Mouse (Mus musculus) thymus, adult 2 months (tissue): ENCODE results near the gene Gm16513. TPM values are rescaled to one million over a fixed set of nuclear protein-coding genes. Genes with fewer than 3 reads are reported as not detected.
"Not testable (repeated sequence)": the region's sequence is repeated elsewhere in the genome, so short reads cannot be mapped to it uniquely, and the experiment has no call there.

Source experiments
- DNase-seq: peaks from one replicate; pipeline ENCODE4 v3.0.0; 2021
- H3K27ac ChIP-seq: fragments of 200-500 bp; 2 replicates; pipeline ENCODE4 v1.5.1; 2012; ENCODE audit warnings: low read length, control low read depth; ENCODE audit not compliant: control insufficient read depth, insufficient read depth
- H3K27me3 ChIP-seq: fragments of 200-500 bp; 2 replicates; pipeline ENCODE4 v1.6.1; 2012; ENCODE audit warnings: mild to moderate bottlenecking, low read length, moderate library complexity, mixed read lengths; ENCODE audit not compliant: control insufficient read depth, insufficient read depth
- H3K36me3 ChIP-seq: fragments of 200-500 bp; 2 replicates; pipeline ENCODE4 v1.6.1; 2012; ENCODE audit warnings: mild to moderate bottlenecking, low read length, moderate library complexity; ENCODE audit not compliant: control insufficient read depth, insufficient read depth
- H3K4me1 ChIP-seq: fragments of 200-500 bp; replicated peaks from 2 replicates; pipeline ENCODE4 v1.6.1; 2012; ENCODE audit warnings: low read length; ENCODE audit not compliant: control insufficient read depth, insufficient read depth
- H3K4me3 ChIP-seq: fragments of 200-500 bp; 2 replicates; pipeline ENCODE4 v1.5.1; 2012; ENCODE audit warnings: mild to moderate bottlenecking, low read length, control low read depth, moderate library complexity; ENCODE audit not compliant: control insufficient read depth, insufficient read depth
- WGBS: fragments of 180-500 bp; shearing (Covaris S2); methylation state at CpG from one replicate; pipeline ENCODE4 v1.1.7; 2018; 5-methylcytosine and 5-hydroxymethylcytosine counted together
- polyA plus RNA-seq: library from polyadenylated mRNA; depleted of rRNA; stranded (reverse); fragments of >200 nt; gene quantifications from 2 replicates; pipeline ENCODE4 v1.2.3, GENCODE M21; 2012; rRNA removed

Gm16513 gene
- not detected in 2 replicates for polyA plus RNA-seq

DNA sequence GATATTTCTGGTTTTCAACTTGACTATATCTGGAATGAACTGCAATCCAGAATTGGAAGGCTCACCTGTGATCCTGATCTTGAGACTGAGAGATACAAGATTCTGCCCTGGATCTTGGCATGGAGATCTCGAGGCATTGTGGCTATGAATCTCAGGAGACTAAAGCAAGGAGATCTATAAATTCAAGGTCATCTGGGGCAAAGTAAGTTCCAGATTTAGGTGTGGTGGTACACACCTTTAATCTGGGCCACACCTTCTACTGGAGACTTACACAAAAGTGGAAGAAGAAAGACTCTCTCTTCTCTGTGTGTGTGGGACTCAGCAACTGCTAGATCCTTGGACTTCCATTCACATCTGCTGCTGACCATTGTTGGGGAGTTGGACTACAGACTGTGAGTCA lies at the start of gene Gm16513:
Gene Gm16513 (plus strand): TSS at position 301 of the 400 bp plus-strand sequence.
- H3K4me3 ChIP-seq, H3K4me1 ChIP-seq, H3K36me3 ChIP-seq, H3K27ac ChIP-seq, DNase-seq, H3K27me3 ChIP-seq: not testable (repeated sequence)
- no CpG with 5 or more reads among the region's 1 CpGs for WGBS

Other genes with a start within 250 kb of the Gm16513 start
- gene Gm6367, start 194.0 kb upstream of the Gm16513 start, polyA plus RNA-seq = not detected in 2 replicates
- gene Gm7942, start 75.7 kb upstream of the Gm16513 start, polyA plus RNA-seq = not detected in 2 replicates
- gene Gm10424, start 90.1 kb downstream of the Gm16513 start, polyA plus RNA-seq = not detected in 2 replicates
- gene Gm3259, start 123.3 kb downstream of the Gm16513 start, polyA plus RNA-seq = not detected in 2 replicates